Mouse (Mus musculus) embryonic facial prominence, embryonic 13.5 days (tissue): ENCODE data around the gene Ly9. TPM values are rescaled to one million over a fixed set of nuclear protein-coding genes. Genes with fewer than 3 reads are reported as not detected.

Source experiments
- ATAC-seq: fragments of 200-750 bp; cut with Nextera tagmentation; 2 replicates; pipeline ENCODE4 v1.8.0; 2017; ENCODE audit warnings: low read depth; ENCODE audit not compliant: insufficient number of reproducible peaks, insufficient read depth, low FRiP score, low TSS enrichment
- H3K27ac ChIP-seq: fragments of 300-500 bp; sonication (generic); 2 replicates; pipeline ENCODE4 v1.5.1; 2015; ENCODE audit warnings: moderate library complexity, mild to moderate bottlenecking, inconsistent platforms
- H3K27me3 ChIP-seq: fragments of 300-500 bp; sonication (generic); 2 replicates; pipeline ENCODE4 v1.6.1; 2015; ENCODE audit warnings: mild to moderate bottlenecking, inconsistent platforms
- H3K36me3 ChIP-seq: fragments of 300-500 bp; sonication (generic); 2 replicates; pipeline ENCODE4 v1.6.1; 2015; ENCODE audit warnings: mild to moderate bottlenecking, inconsistent platforms
- H3K4me1 ChIP-seq: fragments of 300-500 bp; sonication (generic); 2 replicates; pipeline ENCODE4 v1.6.1; 2015; ENCODE audit warnings: inconsistent platforms
- H3K4me2 ChIP-seq: fragments of 300-500 bp; sonication (generic); 2 replicates; pipeline ENCODE4 v1.6.1; 2015; ENCODE audit warnings: moderate library complexity, mild to moderate bottlenecking, inconsistent platforms
- H3K4me3 ChIP-seq: fragments of 300-500 bp; sonication (generic); 2 replicates; pipeline ENCODE4 v1.5.1; 2015; ENCODE audit warnings: mild to moderate bottlenecking, inconsistent platforms
- H3K9ac ChIP-seq: fragments of 300-500 bp; sonication (generic); 2 replicates; pipeline ENCODE4 v1.6.1; 2015; ENCODE audit warnings: mild to moderate bottlenecking, inconsistent platforms
- H3K9me3 ChIP-seq: fragments of 300-500 bp; sonication (generic); 2 replicates; pipeline ENCODE4 v1.6.1; 2016; ENCODE audit warnings: inconsistent platforms
- WGBS: fragments of 180-500 bp; shearing (Covaris S2); methylation state at CpG from one replicate; pipeline ENCODE4 v1.1.7; 2015; ENCODE audit warnings: mixed read lengths; 5-methylcytosine and 5-hydroxymethylcytosine counted together
- polyA plus RNA-seq: library from polyadenylated mRNA; unstranded; fragments of >200 nt; fragmentation: Nextera tagmentation; extraction: Ambion mirVana; gene quantifications from 2 replicates; pipeline ENCODE4 v1.2.1, GENCODE M21; 2015

Ly9 gene
- polyA plus RNA-seq, 1 experiment from 2014 or later, result 0.45 TPM

DNA sequence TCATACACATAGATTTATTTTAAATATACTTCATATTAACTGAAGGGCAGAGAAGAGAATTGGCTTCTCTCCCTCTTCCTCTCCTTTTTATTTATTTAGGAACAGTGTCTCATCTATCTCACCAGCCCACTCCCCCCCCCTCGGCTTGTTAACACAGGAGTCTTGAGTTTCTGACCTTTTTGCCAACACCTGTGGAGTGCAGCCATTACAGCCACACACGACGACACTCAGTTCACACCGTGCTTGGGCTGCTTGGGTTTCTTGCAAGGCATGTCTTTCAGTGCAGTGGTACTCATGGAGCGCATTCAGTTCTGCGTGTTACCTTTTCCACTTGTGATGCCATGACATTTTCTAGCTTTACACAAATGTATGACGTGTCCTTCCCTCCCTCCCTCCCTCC is 22.8 kb upstream of the Ly9 start:
- H3K9ac ChIP-seq, result no peak overlapping the region
- no peaks in the 10 kb centered on the region for H3K9me3 ChIP-seq
- WGBS, result 88% methylated on average over 7 of the region's 7 CpGs
- H3K27me3 ChIP-seq, result no peaks in the 10 kb centered on the region
- no peaks in the 10 kb centered on the region for H3K36me3 ChIP-seq
- H3K4me1 ChIP-seq, result no peaks in the 10 kb centered on the region
- ATAC-seq, result no peak
- no peak overlapping the region for H3K27ac ChIP-seq
- H3K4me2 ChIP-seq, result no peak overlapping the region
- H3K4me3 ChIP-seq, result no peak overlapping the region

DNA sequence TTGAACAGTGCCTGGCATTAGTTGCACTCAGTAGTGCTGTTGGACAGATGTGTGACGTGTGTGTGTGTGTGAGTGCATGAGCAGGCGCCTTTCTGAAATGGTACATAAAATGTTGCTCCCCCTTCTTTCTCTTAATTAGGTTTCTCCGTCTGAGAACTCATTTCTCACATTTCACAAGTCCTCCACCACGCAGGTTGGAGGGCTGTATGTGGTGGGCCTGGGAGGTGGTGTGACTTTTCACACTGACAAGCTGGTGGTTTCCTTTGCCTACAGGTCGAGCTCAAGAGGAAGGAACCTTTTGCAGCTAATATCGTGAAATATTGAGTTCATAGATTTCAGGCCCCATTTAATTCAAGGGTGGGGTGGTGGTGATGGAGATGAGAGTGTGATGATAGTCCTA is 22.0 kb upstream of the Ly9 start:
- 75% methylated on average over 6 of the region's 6 CpGs for WGBS
- H3K4me2 ChIP-seq, result no peak overlapping the region
- no peak overlapping the region for H3K9ac ChIP-seq
- no peak overlapping the region for H3K27ac ChIP-seq
- no peaks in the 10 kb centered on the region for H3K9me3 ChIP-seq
- no peak overlapping the region for H3K4me3 ChIP-seq
- no peaks in the 10 kb centered on the region for H3K4me1 ChIP-seq
- H3K27me3 ChIP-seq, result no peaks in the 10 kb centered on the region
- ATAC-seq, result no peak
- H3K36me3 ChIP-seq, result no peaks in the 10 kb centered on the region

DNA sequence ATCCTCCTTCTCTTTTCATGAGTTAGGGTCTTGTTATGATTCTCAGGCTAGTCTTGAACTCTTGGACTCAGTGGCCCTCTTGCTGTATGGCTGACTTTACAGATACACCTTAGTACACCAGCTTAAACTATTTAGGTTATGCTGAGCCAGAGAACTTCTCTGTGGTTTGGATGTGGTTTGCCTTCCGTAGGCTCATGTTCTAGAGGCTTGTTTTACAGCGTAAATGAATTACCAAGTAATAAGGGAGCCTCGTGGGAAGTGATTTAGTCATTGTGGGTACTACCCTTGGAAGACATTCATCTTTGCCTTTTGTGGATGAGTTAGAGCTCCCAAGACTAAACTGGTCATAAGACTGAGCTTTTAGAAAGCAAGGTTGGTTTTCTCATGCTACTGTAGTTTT is 20.6 kb upstream of the Ly9 start:
- WGBS, result 72% methylated on average over 3 of the region's 3 CpGs
- Histone ChIP-seq H3K36me3 (no peaks in the 10 kb centered on the region), H3K4me2 (no peak overlapping the region), H3K4me3 (no peak overlapping the region), H3K27me3 (no peaks in the 10 kb centered on the region), H3K4me1 (no peaks in the 10 kb centered on the region), H3K9ac (no peak overlapping the region), H3K9me3 (no peaks in the 10 kb centered on the region), H3K27ac (no peak overlapping the region)
- no peak for ATAC-seq

DNA sequence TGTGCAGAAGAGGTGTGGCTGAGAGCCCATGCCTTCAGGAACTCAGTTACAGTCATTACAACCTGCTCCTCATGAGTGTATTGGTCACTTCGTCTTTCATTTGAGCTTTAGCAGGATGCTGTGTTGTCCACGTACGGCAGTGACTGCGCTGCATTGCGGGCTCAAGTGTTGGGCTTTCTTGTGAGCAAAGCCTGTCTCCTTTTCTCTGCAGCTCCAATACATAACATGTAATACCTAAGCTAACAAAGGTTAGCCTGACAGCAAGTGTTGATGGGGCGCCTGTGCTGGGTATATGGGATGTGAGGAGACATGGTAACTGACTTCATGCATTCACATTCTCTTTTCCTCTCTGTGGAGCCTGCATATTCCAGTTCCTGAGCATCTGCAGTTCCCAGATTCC is 12.9 kb upstream of the Ly9 start:
- Histone ChIP-seq H3K27me3 (no peaks in the 10 kb centered on the region; the same call in 1 of the 2 replicates), H3K27ac (no peak overlapping the region), H3K36me3 (no peaks in the 10 kb centered on the region), H3K9me3 (no peaks in the 10 kb centered on the region), H3K4me1 (no peaks in the 10 kb centered on the region), H3K4me3 (no peak overlapping the region), H3K4me2 (no peak overlapping the region), H3K9ac (no peak overlapping the region)
- no peak for ATAC-seq
- WGBS, result 92% methylated on average over 6 of the region's 6 CpGs

DNA sequence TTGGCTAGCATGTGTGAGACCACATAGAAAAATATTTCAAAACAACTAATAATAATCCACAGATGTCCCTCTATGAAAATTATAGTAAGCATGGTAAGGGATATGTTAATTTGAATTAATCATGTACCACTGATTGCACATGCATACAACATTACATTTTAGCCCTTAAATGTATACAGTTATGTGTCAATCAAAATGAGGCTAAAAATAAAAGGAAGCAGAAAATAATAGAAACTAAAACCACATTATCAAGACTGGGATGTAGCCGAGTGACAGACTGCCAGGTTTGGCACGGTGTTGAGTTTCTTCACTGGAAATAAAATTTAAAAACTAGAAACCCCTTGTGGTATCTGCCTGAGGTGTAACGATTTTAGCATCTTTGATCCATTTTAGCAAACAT is 12.4 kb upstream of the Ly9 start:
- 83% methylated on average over 3 of the region's 3 CpGs for WGBS
- H3K4me3 ChIP-seq, result no peak overlapping the region
- H3K4me1 ChIP-seq, result no peaks in the 10 kb centered on the region
- no peaks in the 10 kb centered on the region; the same call in 1 of the 2 replicates for H3K27me3 ChIP-seq
- no peak overlapping the region for H3K27ac ChIP-seq
- H3K4me2 ChIP-seq, result no peak overlapping the region
- H3K36me3 ChIP-seq, result no peaks in the 10 kb centered on the region
- no peak for ATAC-seq
- H3K9me3 ChIP-seq, result no peaks in the 10 kb centered on the region
- no peak overlapping the region for H3K9ac ChIP-seq

DNA sequence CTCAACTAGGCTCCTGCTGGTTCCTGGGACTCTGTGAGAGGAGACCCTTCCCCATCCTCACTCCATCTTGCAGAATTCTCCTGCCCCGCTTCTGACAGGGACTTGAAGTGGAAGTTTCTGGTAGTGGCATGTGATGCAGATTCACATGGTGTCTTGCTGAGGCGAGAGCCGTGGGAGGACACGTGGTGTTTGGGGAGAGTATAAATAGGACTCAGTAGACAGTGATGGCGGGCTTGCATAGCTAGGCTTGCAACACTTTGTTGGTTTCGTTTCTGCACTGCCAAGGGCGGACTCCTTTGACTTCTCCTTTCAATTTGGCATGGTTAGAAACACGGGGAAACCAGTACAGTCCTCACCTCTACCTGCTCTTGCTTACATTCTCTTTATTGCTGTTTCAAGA is 11.8 kb upstream of the Ly9 start:
- no peaks in the 10 kb centered on the region; the same call in 1 of the 2 replicates for H3K27me3 ChIP-seq
- 82% methylated on average over 8 of the region's 8 CpGs for WGBS
- H3K4me3 ChIP-seq, result no peak overlapping the region
- no peaks in the 10 kb centered on the region for H3K9me3 ChIP-seq
- no peaks in the 10 kb centered on the region for H3K36me3 ChIP-seq
- no peak for ATAC-seq
- H3K27ac ChIP-seq, result no peak overlapping the region
- H3K4me2 ChIP-seq, result no peak overlapping the region
- no peaks in the 10 kb centered on the region for H3K4me1 ChIP-seq
- H3K9ac ChIP-seq, result no peak overlapping the region

DNA sequence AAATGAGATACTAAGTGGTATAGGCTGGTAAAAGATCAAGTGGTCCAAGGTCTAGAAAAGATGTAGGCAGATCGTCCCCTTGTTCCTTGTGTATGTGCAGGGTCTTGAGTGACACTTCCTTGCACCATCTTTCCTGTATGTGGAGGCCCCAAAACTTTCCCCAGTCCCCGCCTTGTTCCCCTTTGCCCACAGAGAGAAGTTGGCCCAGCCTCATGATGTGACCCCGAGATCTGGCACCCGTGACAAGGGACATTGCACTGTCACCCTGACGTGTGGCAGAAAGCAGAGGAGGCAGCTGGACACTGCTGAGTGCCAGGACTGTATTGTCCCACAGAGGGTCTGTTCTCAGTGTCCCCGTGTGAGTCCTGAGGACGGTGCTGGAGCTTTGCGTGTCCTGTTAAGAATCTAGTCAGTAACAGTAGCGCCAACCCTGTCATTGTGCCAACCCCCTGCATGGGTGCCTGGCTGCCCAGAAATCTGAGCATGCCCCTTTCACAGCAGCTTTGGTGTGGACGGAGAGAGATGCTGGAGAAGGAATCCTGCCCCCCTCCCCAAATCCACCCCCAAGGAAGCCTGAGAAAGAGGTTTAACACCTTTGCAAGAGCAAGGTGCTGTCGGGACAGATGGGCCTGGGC is 9.8 kb upstream of the Ly9 start:
- no peaks in the 10 kb centered on the region for H3K4me1 ChIP-seq
- no peaks in the 10 kb centered on the region for H3K36me3 ChIP-seq
- WGBS, result 82% methylated on average over 11 of the region's 11 CpGs

DNA sequence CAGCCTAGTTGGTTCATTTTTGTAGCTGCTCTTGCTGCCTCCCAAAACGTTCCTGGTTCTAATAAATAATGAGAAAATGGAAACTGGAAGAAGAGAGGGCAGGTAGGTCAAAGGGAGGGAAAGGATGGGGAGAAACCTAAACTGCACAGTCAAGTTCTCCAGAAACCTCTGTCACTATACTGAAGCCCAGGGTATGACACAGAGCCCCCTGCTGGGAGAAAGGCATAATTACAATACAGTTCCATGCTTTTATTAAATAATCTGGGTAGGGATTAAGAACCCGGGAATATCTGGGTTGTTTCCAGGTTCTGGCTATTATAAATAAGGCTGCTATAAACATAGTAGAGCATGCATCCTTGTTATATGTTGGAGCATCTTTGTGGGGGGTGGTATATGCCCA is 6.8 kb upstream of the Ly9 start:
- ATAC-seq, result no peak
- Histone ChIP-seq H3K27me3 (no peaks in the 10 kb centered on the region), H3K9me3 (no peaks in the 10 kb centered on the region), H3K4me2 (no peak overlapping the region), H3K4me1 (no peaks in the 10 kb centered on the region), H3K36me3 (no peaks in the 10 kb centered on the region), H3K9ac (no peak overlapping the region), H3K27ac (no peak overlapping the region), H3K4me3 (no peak overlapping the region)
- WGBS, result 32% methylated on average over 2 of the region's 2 CpGs

More for the DNA sequence above, 9.8 kb upstream of the Ly9 start:
- Histone ChIP-seq H3K4me2 (no peak overlapping the region), H3K27me3 (no peaks in the 10 kb centered on the region; the same call in 1 of the 2 replicates), H3K9ac (no peak overlapping the region), H3K9me3 (no peaks in the 10 kb centered on the region), H3K27ac (no peak overlapping the region), H3K4me3 (no peak overlapping the region)
- ATAC-seq, result no peak

DNA sequence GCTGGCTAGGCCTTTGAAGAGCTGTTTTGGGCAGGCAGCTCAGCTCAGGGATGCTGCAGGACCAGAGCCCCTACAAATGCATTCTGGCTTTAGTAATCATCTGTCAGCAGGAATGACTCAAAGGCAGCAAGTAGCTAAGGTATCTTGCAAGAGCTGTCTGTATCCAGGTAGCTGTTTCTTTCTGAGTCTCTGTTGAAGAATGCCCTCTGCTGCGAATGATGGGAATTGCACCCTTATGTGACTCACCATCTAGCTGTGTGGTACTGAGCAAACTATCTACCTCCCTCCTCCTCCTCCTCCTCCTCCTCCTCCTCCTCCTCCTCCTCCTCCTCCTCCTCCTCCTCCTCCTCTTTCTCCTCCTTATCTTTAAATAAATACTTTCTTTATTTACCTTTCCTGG is 3.6 kb upstream of the Ly9 start:
- Histone ChIP-seq H3K4me2 (no peak overlapping the region), H3K27ac (no peak overlapping the region), H3K9ac (no peak overlapping the region), H3K9me3 (no peaks in the 10 kb centered on the region), H3K4me3 (no peak overlapping the region), H3K36me3 (no peaks in the 10 kb centered on the region), H3K27me3 (no peaks in the 10 kb centered on the region), H3K4me1 (no peaks in the 10 kb centered on the region)
- no peak for ATAC-seq
- 26% methylated on average over 1 of the region's 1 CpGs for WGBS

DNA sequence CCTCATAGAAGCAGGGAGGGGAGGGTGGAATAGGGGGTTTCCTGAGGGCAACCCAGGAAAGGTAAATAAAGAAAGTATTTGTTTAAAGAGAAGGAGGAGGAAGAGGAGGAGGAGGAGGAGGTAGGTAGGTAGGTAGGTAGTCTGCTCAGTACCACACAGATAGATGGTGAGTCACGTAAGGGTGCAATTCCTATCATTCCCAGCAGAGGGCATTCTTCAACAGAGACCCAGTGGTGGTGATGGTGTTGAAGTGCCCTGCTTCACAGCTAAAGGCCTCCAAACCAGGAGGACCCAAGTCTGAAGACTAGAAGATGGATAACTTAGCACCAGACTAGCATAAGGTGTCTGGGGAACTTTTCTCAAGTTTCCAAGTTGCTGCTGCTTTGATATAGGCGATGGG is 2.8 kb upstream of the Ly9 start:
- H3K27ac ChIP-seq, result no peak overlapping the region

DNA sequence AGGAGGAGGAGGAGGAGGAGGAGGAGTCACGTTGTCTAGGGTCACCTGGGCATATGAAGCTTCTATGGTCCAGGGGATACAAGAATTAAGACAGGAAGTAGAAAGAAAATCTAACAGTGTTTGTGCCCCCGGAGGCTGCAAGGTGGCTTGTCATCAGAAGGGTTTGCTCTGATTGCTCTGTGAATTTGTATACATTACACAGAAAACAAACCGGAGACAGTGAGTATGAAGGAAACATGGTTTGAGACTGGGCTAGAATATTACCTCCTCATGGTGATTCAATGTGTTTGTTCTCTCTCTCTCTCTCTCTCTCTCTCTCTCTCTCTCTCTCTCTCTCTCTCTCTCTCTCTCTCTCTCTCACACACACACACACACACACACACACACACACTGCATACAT is 554 bp downstream of the Ly9 start:
- H3K9me3 ChIP-seq, result no peaks in the 10 kb centered on the region
- no peak overlapping the region for H3K9ac ChIP-seq
- H3K4me3 ChIP-seq, result no peak overlapping the region
- 82% methylated on average over 3 of the region's 3 CpGs for WGBS
- H3K27ac ChIP-seq, result no peak overlapping the region
- H3K27me3 ChIP-seq, result no peaks in the 10 kb centered on the region
- no peak overlapping the region for H3K4me2 ChIP-seq
- ATAC-seq, result no peak
- no peaks in the 10 kb centered on the region for H3K36me3 ChIP-seq
- no peaks in the 10 kb centered on the region for H3K4me1 ChIP-seq

More for the DNA sequence above, 2.8 kb upstream of the Ly9 start:
- ATAC-seq, result no peak
- Histone ChIP-seq H3K36me3 (no peaks in the 10 kb centered on the region), H3K4me2 (no peak overlapping the region), H3K27me3 (no peaks in the 10 kb centered on the region), H3K9ac (no peak overlapping the region), H3K9me3 (no peaks in the 10 kb centered on the region), H3K4me1 (no peaks in the 10 kb centered on the region), H3K4me3 (no peak overlapping the region)
- WGBS, result 92% methylated on average over 2 of the region's 2 CpGs

DNA sequence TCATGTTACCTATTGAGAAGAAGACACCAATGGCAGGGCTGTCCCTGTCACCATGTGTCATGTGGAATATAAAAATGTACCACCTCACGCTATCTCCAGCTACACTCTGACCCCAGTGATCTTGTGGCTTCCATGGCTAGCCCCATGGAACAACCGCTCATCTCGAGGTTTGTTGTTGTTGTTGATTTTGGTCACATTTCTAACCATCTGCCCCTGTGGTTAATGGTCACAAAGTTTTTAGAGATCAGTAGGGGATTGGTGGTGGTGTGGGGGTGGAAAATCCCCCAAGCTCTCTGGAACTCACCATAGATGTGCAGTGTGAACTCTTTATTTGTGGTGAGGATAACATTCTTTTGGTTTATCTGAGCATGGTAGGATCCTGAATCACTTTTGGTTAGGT is 2.5 kb downstream of the Ly9 start:
- Histone ChIP-seq H3K9me3 (no peaks in the 10 kb centered on the region), H3K4me1 (no peaks in the 10 kb centered on the region), H3K27me3 (no peaks in the 10 kb centered on the region), H3K9ac (no peak overlapping the region), H3K36me3 (no peaks in the 10 kb centered on the region), H3K27ac (no peak overlapping the region), H3K4me2 (no peak overlapping the region), H3K4me3 (no peak overlapping the region)
- WGBS, result 80% methylated on average over 3 of the region's 3 CpGs
- no peak for ATAC-seq

DNA sequence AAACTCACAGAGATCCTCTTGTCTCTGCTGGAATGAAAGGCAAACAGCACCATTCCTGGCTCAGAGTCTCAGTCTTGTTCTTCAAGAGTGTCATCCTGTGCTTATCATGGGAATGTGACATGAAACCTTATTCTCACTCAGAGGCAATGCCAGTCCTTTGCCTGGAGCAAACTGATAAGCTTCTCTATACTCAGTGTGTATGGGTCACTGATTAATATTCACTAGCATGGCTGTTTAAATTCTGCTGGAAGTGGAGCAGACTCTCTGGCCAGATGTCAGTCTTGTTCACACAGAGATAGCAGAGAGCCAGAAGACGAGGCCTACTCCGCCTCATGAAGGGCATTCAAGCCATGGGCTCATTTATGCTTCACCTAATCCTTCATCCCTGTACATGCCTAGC is 22.6 kb downstream of the Ly9 start:
- no peak overlapping the region for H3K4me2 ChIP-seq
- no peak for ATAC-seq
- no peaks in the 10 kb centered on the region for H3K27me3 ChIP-seq
- H3K4me1 ChIP-seq, result no peaks in the 10 kb centered on the region
- WGBS, result 90% methylated on average over 2 of the region's 2 CpGs
- H3K9me3 ChIP-seq, result no peaks in the 10 kb centered on the region
- H3K36me3 ChIP-seq, result no peaks in the 10 kb centered on the region
- no peak overlapping the region for H3K27ac ChIP-seq
- no peak overlapping the region for H3K9ac ChIP-seq
- no peak overlapping the region for H3K4me3 ChIP-seq
